Mouse (Mus musculus) hindbrain, embryonic 13.5 days (tissue): ENCODE results near the gene Atrn. TPM values are rescaled to one million over a fixed set of nuclear protein-coding genes. Genes with fewer than 3 reads are reported as not detected.
A peak's percentile ranks its signal among the peaks of the same experiment; 100 is the strongest.

ENCODE experiments used
- ATAC-seq: fragments of 200-750 bp; cut with Nextera tagmentation; 2 replicates; pipeline ENCODE4 v1.8.0; 2017; ENCODE audit warnings: moderate TSS enrichment; ENCODE audit not compliant: low FRiP score
- H3K27ac ChIP-seq: fragments of 300-500 bp; sonication (generic); 2 replicates; pipeline ENCODE4 v1.5.1; 2015; ENCODE audit warnings: inconsistent platforms, mild to moderate bottlenecking, moderate library complexity
- H3K27me3 ChIP-seq: fragments of 300-500 bp; sonication (generic); 2 replicates; pipeline ENCODE4 v1.6.1; 2015; ENCODE audit warnings: mild to moderate bottlenecking, inconsistent platforms
- H3K36me3 ChIP-seq: fragments of 300-500 bp; sonication (generic); 2 replicates; pipeline ENCODE4 v1.6.1; 2015; ENCODE audit warnings: mild to moderate bottlenecking, inconsistent platforms
- H3K4me1 ChIP-seq: fragments of 300-500 bp; sonication (generic); replicated peaks from 2 replicates; pipeline ENCODE4 v1.6.1; 2015; ENCODE audit warnings: inconsistent platforms
- H3K4me2 ChIP-seq: fragments of 300-500 bp; sonication (generic); 2 replicates; pipeline ENCODE4 v1.6.1; 2015; ENCODE audit warnings: inconsistent platforms, mild to moderate bottlenecking, moderate library complexity
- H3K4me3 ChIP-seq: fragments of 300-500 bp; sonication (generic); 2 replicates; pipeline ENCODE4 v1.5.1; 2015; ENCODE audit warnings: mild to moderate bottlenecking, inconsistent platforms
- H3K9ac ChIP-seq: fragments of 300-500 bp; sonication (generic); 2 replicates; pipeline ENCODE4 v1.6.1; 2015; ENCODE audit warnings: mild to moderate bottlenecking, inconsistent platforms
- H3K9me3 ChIP-seq: fragments of 300-500 bp; sonication (generic); 2 replicates; pipeline ENCODE4 v1.6.1; 2016; ENCODE audit warnings: inconsistent platforms
- WGBS: fragments of 180-500 bp; shearing (Covaris S2); methylation state at CpG from one replicate; pipeline ENCODE4 v1.1.7; 2015; 5-methylcytosine and 5-hydroxymethylcytosine counted together
- polyA plus RNA-seq: library from polyadenylated mRNA; unstranded; fragments of >200 nt; fragmentation: Nextera tagmentation; extraction: Ambion mirVana; gene quantifications from 2 replicates; pipeline ENCODE4 v1.2.1, GENCODE M21; 2015

Atrn gene
- polyA plus RNA-seq, 1 experiment from 2014 or later, result 12.1 TPM

- no peak for ATAC-seq
- Histone ChIP-seq H3K27ac (no peak overlapping the region), H3K4me1 (peaks cover 17% of the 10 kb centered on the region), H3K9me3 (no peaks in the 10 kb centered on the region), H3K9ac (no peak overlapping the region), H3K4me2 (no peak overlapping the region), H3K27me3 (peaks cover 34% of the 10 kb centered on the region), H3K4me3 (no peak overlapping the region), H3K36me3 (no peaks in the 10 kb centered on the region)
- 78% methylated on average over 9 of the region's 9 CpGs for WGBS
These were observed 138.9 kb downstream of the Atrn start for GRCm38 (mm10) chr2:131044989-131045720.

GRCm38 (mm10) chr2:131046025-131046424 lies 139.7 kb downstream of the Atrn start:
- ATAC-seq, result no peak
- Histone ChIP-seq H3K27me3 (peaks cover 30% of the 10 kb centered on the region), H3K9ac (no peak overlapping the region), H3K4me3 (no peak overlapping the region), H3K36me3 (no peaks in the 10 kb centered on the region), H3K4me2 (no peak overlapping the region), H3K27ac (no peak overlapping the region), H3K4me1 (peaks cover 8% of the 10 kb centered on the region), H3K9me3 (no peaks in the 10 kb centered on the region)
- 84% methylated on average over 2 of the region's 2 CpGs for WGBS

- Histone ChIP-seq H3K9ac (no peak overlapping the region), H3K27me3 (peaks cover 67% of the 10 kb centered on the region), H3K9me3 (no peaks in the 10 kb centered on the region), H3K4me1 (peaks cover 31% of the 10 kb centered on the region), H3K36me3 (no peaks in the 10 kb centered on the region), H3K27ac (no peak overlapping the region), H3K4me3 (no peak overlapping the region), H3K4me2 (no peak overlapping the region)
- ATAC-seq, result no peak
- 71% methylated on average over 5 of the region's 5 CpGs for WGBS
These were observed 145.7 kb downstream of the Atrn start for GRCm38 (mm10) chr2:131052043-131052442.

- peaks cover 68% of the 10 kb centered on the region for H3K27me3 ChIP-seq
- 66% methylated on average over 6 of the region's 6 CpGs for WGBS
- no peaks in the 10 kb centered on the region for H3K36me3 ChIP-seq
- H3K27ac ChIP-seq, result no peak overlapping the region
- H3K4me3 ChIP-seq, result no peak overlapping the region
- H3K9ac ChIP-seq, result no peak overlapping the region
- peaks cover 31% of the 10 kb centered on the region for H3K4me1 ChIP-seq
- no peaks in the 10 kb centered on the region for H3K9me3 ChIP-seq
- no peak overlapping the region for H3K4me2 ChIP-seq
- ATAC-seq, result no peak
These were observed 146.6 kb downstream of the Atrn start for GRCm38 (mm10) chr2:131052862-131053418.

GRCm38 (mm10) chr2:131053851-131054645 lies 147.8 kb downstream of the Atrn start:
- peak overlapping the region; percentile 54; the same call in 1 of the 2 replicates for H3K9ac ChIP-seq
- no peak overlapping the region for H3K27ac ChIP-seq
- ATAC-seq, result 0 out of 2 replicates have a peak, but pooled peaks have one; percentile 11
- H3K27me3 ChIP-seq, result peaks cover 68% of the 10 kb centered on the region
- under 1% methylated on average over 45 of the region's 45 CpGs for WGBS
- H3K4me2 ChIP-seq, result peak overlapping the region; percentile 54
- no peaks in the 10 kb centered on the region for H3K36me3 ChIP-seq
- H3K4me3 ChIP-seq, result peak overlapping the region; percentile 36
- H3K9me3 ChIP-seq, result no peaks in the 10 kb centered on the region
- peaks cover 31% of the 10 kb centered on the region for H3K4me1 ChIP-seq

- Histone ChIP-seq H3K27me3 (peaks cover 68% of the 10 kb centered on the region), H3K27ac (no peak overlapping the region), H3K36me3 (no peaks in the 10 kb centered on the region), H3K4me2 (peak overlapping the region; percentile 54), H3K9ac (peak overlapping the region; percentile 54), H3K4me3 (peak overlapping the region; percentile 36), H3K9me3 (no peaks in the 10 kb centered on the region), H3K4me1 (peaks cover 35% of the 10 kb centered on the region)
- 3% methylated on average over 21 of the region's 21 CpGs for WGBS
- peak; percentile 30; the same call in 1 of the 2 replicates for ATAC-seq
These were observed 148.5 kb downstream of the Atrn start for GRCm38 (mm10) chr2:131054646-131055264.

- 2% methylated on average over 10 of the region's 10 CpGs for WGBS
- H3K36me3 ChIP-seq, result no peaks in the 10 kb centered on the region
- ATAC-seq, result 0 out of 2 replicates have a peak, but pooled peaks have one; percentile 21
- no peaks in the 10 kb centered on the region for H3K9me3 ChIP-seq
- peaks cover 65% of the 10 kb centered on the region for H3K27me3 ChIP-seq
- no peak overlapping the region for H3K27ac ChIP-seq
- peak overlapping the region; percentile 13; the same call in 1 of the 2 replicates for H3K4me2 ChIP-seq
- H3K4me3 ChIP-seq, result no peak overlapping the region
- H3K4me1 ChIP-seq, result peaks cover 37% of the 10 kb centered on the region
- H3K9ac ChIP-seq, result no peak overlapping the region
These were observed 149.3 kb downstream of the Atrn start for GRCm38 (mm10) chr2:131055631-131056030.

GRCm38 (mm10) chr2:131056191-131056590 lies 149.9 kb downstream of the Atrn start:
- H3K4me1 ChIP-seq, result peaks cover 37% of the 10 kb centered on the region
- no peak overlapping the region for H3K4me3 ChIP-seq
- no peaks in the 10 kb centered on the region for H3K9me3 ChIP-seq
- H3K27ac ChIP-seq, result no peak overlapping the region
- no peak overlapping the region for H3K9ac ChIP-seq
- H3K4me2 ChIP-seq, result 0 out of 2 replicates have a peak overlapping the region, but pooled peaks have one; percentile 13
- peak; percentile 34; the same call in 1 of the 2 replicates for ATAC-seq
- no peaks in the 10 kb centered on the region for H3K36me3 ChIP-seq
- H3K27me3 ChIP-seq, result peaks cover 65% of the 10 kb centered on the region
- 2% methylated on average over 10 of the region's 10 CpGs for WGBS

GRCm38 (mm10) chr2:131058672-131059071 lies 152.4 kb downstream of the Atrn start:
- Histone ChIP-seq H3K9ac (no peak overlapping the region), H3K36me3 (no peaks in the 10 kb centered on the region), H3K9me3 (no peaks in the 10 kb centered on the region), H3K4me1 (peaks cover 42% of the 10 kb centered on the region), H3K27ac (no peak overlapping the region), H3K4me2 (no peak overlapping the region), H3K27me3 (peaks cover 65% of the 10 kb centered on the region), H3K4me3 (no peak overlapping the region)
- ATAC-seq, result no peak
- WGBS, result 93% methylated on average over 8 of the region's 8 CpGs

GRCm38 (mm10) chr2:131059377-131059776 lies 153.1 kb downstream of the Atrn start:
- WGBS, result 43% methylated on average over 1 of the region's 1 CpGs
- H3K9ac ChIP-seq, result no peak overlapping the region
- no peak overlapping the region for H3K4me2 ChIP-seq
- ATAC-seq, result no peak
- H3K27me3 ChIP-seq, result peaks cover 65% of the 10 kb centered on the region
- no peaks in the 10 kb centered on the region for H3K9me3 ChIP-seq
- H3K4me1 ChIP-seq, result peaks cover 37% of the 10 kb centered on the region
- H3K4me3 ChIP-seq, result no peak overlapping the region
- no peak overlapping the region for H3K27ac ChIP-seq
- no peaks in the 10 kb centered on the region for H3K36me3 ChIP-seq

GRCm38 (mm10) chr2:131059781-131060540 lies 153.7 kb downstream of the Atrn start:
- H3K9ac ChIP-seq, result no peak overlapping the region
- H3K4me3 ChIP-seq, result no peak overlapping the region
- no peak overlapping the region for H3K27ac ChIP-seq
- H3K27me3 ChIP-seq, result peaks cover 65% of the 10 kb centered on the region
- no peaks in the 10 kb centered on the region for H3K36me3 ChIP-seq
- no peak for ATAC-seq
- WGBS, result 64% methylated on average over 9 of the region's 9 CpGs
- H3K4me1 ChIP-seq, result peaks cover 31% of the 10 kb centered on the region
- no peaks in the 10 kb centered on the region for H3K9me3 ChIP-seq
- no peak overlapping the region for H3K4me2 ChIP-seq
